Mouse (Mus musculus) lung, postnatal 0 days (tissue): Measurements from ENCODE around the gene Ano4. TPM values are rescaled to one million over a fixed set of nuclear protein-coding genes. Genes with fewer than 3 reads are reported as not detected.

Experiments used
- ATAC-seq: fragments of 200-750 bp; cut with Nextera tagmentation; 2 replicates; pipeline ENCODE4 v1.8.0; 2017; ENCODE audit warnings: moderate library complexity
- DNase-seq: peaks from one replicate; pipeline ENCODE4 v3.0.0-alpha.2; 2016; ENCODE audit warnings: low spot score
- H3K27ac ChIP-seq: fragments of 300-500 bp; sonication (generic); 2 replicates; pipeline ENCODE4 v1.5.1; 2014; ENCODE audit warnings: antibody characterized with exemption, mild to moderate bottlenecking, low read length, mixed read lengths
- H3K27me3 ChIP-seq: fragments of 300-500 bp; sonication (generic); replicated peaks from 2 replicates; pipeline ENCODE4 v1.6.1; 2014; ENCODE audit warnings: low read length, mixed read lengths; ENCODE audit not compliant: insufficient read depth
- H3K36me3 ChIP-seq: fragments of 300-500 bp; sonication (generic); 2 replicates; pipeline ENCODE4 v1.6.1; 2014; ENCODE audit warnings: low read length, mixed read lengths; ENCODE audit not compliant: insufficient read depth
- H3K4me1 ChIP-seq: fragments of 300-500 bp; sonication (generic); 2 replicates; pipeline ENCODE4 v1.6.1; 2014; ENCODE audit warnings: antibody characterized with exemption, low read depth, low read length, mixed read lengths; ENCODE audit not compliant: insufficient read depth
- H3K4me2 ChIP-seq: fragments of 300-500 bp; sonication (generic); replicated peaks from 2 replicates; pipeline ENCODE4 v1.6.1; 2014; ENCODE audit warnings: low read depth, mild to moderate bottlenecking, low read length, moderate library complexity, mixed read lengths
- H3K4me3 ChIP-seq: fragments of 300-500 bp; sonication (generic); 2 replicates; pipeline ENCODE4 v1.5.1; 2014; ENCODE audit warnings: low read depth, low read length
- H3K9ac ChIP-seq: fragments of 300-500 bp; sonication (generic); replicated peaks from 2 replicates; pipeline ENCODE4 v1.6.1; 2014; ENCODE audit warnings: low read depth, mild to moderate bottlenecking
- H3K9me3 ChIP-seq: fragments of 300-500 bp; sonication (generic); 2 replicates; pipeline ENCODE4 v1.6.1; 2016; ENCODE audit warnings: low read length, mixed read lengths
- CTCF ChIP-seq: IDR thresholded peaks from 2 replicates; pipeline ENCODE4 v1.5.1; 2016; ENCODE audit warnings: antibody characterized with exemption, mild to moderate bottlenecking
- EP300 ChIP-seq: IDR thresholded peaks from 2 replicates; pipeline ENCODE4 v1.6.1; 2016; ENCODE audit warnings: antibody characterized with exemption, mild to moderate bottlenecking, control low read depth
- WGBS: fragments of 180-500 bp; shearing (Covaris S2); extraction: QIAGEN DNeasy Blood & Tissue Kit; methylation state at CpG from one replicate; pipeline ENCODE4 v1.1.7; 2014; 5-methylcytosine and 5-hydroxymethylcytosine counted together
- polyA plus RNA-seq: library from polyadenylated mRNA; unstranded; fragments of >200 nt; fragmentation: Nextera tagmentation; extraction: Ambion mirVana; gene quantifications from 2 replicates; pipeline ENCODE4 v1.2.1, GENCODE M21; 2015

Gene Ano4
- polyA plus RNA-seq, 1 experiment from 2014 or later: 0.11 TPM

DNA sequence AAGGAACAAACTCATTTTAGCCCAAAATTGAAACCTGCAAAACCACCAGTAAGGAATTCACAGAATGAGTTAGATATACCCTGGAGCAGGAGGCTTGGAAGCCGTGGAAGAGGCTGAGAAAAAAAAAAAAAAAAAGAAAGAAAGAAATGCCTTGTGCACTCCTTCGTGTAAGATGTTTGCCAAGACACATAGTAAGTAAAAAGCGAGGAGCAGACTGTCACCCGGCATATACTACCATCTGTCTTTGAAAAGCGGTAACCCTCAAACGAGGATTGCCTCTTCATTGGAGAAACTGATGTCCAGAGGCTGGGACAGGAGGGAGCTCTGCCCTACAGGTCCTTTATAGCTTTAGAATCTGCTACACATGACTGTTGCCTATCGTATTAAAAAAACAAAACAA, 150.1 kb downstream of the Ano4 start:
- H3K9me3 ChIP-seq: no peaks in the 10 kb centered on the region
- H3K27ac ChIP-seq: no peak overlapping the region
- H3K4me2 ChIP-seq: no peak overlapping the region
- H3K27me3 ChIP-seq: no peaks in the 10 kb centered on the region
- H3K36me3 ChIP-seq: no peaks in the 10 kb centered on the region
- H3K4me3 ChIP-seq: no peak overlapping the region
- ATAC-seq (no peak), DNase-seq (no peak)
- H3K4me1 ChIP-seq: no peaks in the 10 kb centered on the region
- no peak overlapping the region for H3K9ac ChIP-seq
- TF ChIP-seq CTCF (no peak), EP300 (no peak)
- 74% methylated on average over 7 of the region's 7 CpGs for WGBS

DNA sequence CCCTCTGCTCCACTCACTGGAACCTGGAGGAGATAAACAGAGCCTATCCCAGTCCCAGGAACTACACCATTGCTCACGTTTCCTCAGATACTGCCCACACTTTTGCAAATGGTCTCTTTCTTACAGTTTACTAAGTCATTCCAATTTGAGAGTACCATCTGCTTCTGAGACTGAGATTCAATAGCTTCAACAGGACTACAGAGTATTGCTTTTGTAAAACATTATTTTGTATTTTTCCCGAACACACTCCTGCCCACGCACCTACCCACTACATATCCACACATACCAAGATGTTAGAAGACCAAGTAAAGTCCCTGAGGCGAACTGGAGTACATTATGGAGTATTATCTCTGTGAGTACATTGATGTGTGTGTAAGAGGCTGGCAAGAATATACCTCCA, 166.6 kb downstream of the Ano4 start:
- DNase-seq (no peak), ATAC-seq (no peak)
- Histone ChIP-seq H3K9me3 (no peaks in the 10 kb centered on the region), H3K27ac (no peak overlapping the region), H3K4me2 (no peak overlapping the region), H3K9ac (no peak overlapping the region), H3K4me1 (no peaks in the 10 kb centered on the region), H3K27me3 (no peaks in the 10 kb centered on the region), H3K4me3 (no peak overlapping the region), H3K36me3 (no peaks in the 10 kb centered on the region)
- TF ChIP-seq EP300: no peak
- no peak for TF ChIP-seq CTCF
- WGBS: 72% methylated on average over 4 of the region's 4 CpGs

DNA sequence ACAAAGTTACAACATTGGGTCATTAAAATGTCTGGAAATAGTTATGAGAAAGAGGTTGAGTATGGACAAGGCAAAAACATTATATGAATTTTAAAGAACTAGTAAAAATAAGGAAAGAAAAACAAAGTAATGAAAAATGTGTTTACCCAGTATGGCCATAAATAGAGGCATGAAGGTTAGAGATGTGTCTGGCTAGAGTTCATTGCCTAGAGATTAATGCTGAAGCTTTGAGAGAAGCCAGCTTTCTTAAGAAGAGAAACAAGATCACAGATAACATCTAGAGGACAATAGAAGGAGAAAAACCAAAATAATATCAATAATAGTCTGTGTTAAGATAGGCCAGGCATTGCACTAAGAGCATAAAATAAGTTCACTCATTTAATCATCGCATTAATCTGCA, 180.0 kb downstream of the Ano4 start:
- Histone ChIP-seq H3K4me3 (no peak overlapping the region), H3K36me3 (no peaks in the 10 kb centered on the region), H3K4me2 (no peak overlapping the region), H3K27me3 (no peaks in the 10 kb centered on the region), H3K4me1 (no peaks in the 10 kb centered on the region), H3K9me3 (no peaks in the 10 kb centered on the region), H3K9ac (no peak overlapping the region), H3K27ac (no peak overlapping the region)
- 85% methylated on average over 1 of the region's 1 CpGs for WGBS
- ATAC-seq (no peak), DNase-seq (no peak)
- no peak for TF ChIP-seq CTCF
- TF ChIP-seq EP300: no peak

DNA sequence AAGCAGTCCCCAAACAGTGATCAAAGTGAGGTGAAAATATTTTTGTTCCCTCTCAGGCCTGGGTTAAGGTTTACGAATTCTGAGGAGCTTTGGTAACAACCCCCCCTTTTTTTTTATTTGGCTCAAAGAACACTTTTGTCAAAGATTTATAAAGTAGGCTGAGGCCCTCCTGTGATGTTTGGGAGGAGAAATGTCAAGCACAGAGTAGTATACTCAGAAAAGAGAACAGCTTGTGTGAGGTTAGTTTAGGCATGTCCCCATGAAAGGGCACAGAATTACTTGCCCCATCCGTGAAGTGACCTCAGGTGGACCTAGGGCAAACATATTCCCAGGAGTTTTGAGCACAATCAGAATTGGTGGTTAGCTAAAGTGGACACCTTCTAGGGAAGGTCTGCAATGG, 189.1 kb downstream of the Ano4 start:
- no peaks in the 10 kb centered on the region for H3K9me3 ChIP-seq
- H3K9ac ChIP-seq: no peak overlapping the region
- DNase-seq (no peak), ATAC-seq (no peak)
- H3K4me3 ChIP-seq: no peak overlapping the region
- 37% methylated on average over 2 of the region's 2 CpGs for WGBS
- no peak overlapping the region for H3K4me2 ChIP-seq
- H3K27me3 ChIP-seq: no peaks in the 10 kb centered on the region
- H3K4me1 ChIP-seq: no peaks in the 10 kb centered on the region
- H3K36me3 ChIP-seq: no peaks in the 10 kb centered on the region
- H3K27ac ChIP-seq: no peak overlapping the region
- TF ChIP-seq CTCF (no peak), EP300 (no peak)

DNA sequence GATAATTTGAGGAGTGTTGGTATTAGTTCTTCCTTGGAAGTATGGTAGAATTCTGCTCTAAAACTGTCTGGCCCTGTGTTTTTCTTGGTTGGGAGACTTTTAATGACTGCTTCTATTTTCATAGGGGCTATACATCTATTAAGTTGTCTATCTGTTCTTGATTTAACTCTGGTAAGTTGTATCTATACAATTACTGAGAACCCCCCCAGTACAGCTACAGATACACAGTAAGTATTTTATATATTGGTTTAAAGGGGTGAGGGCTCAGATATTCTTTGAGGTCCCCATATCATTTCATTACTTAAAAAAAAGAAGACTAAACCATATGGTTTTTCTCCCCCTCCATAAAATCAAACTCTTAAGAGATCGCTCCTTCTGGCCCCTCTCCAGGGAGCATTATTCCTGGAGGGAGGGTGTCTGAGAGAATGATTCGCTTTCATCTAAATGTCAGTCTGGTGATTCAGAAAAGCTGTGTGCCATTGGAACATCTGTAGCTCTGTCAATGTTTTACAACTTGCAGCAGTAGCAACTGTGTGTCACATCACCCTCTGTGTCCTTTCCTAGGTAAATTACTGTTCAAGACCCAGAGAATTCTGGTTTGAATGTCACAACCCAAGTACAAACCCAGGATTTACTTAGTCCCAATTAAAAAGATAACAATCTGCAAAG, 189.6 kb downstream of the Ano4 start:
- Histone ChIP-seq H3K27ac (no peak overlapping the region), H3K9ac (no peak overlapping the region), H3K4me3 (no peak overlapping the region), H3K36me3 (no peaks in the 10 kb centered on the region), H3K4me2 (no peak overlapping the region), H3K4me1 (no peaks in the 10 kb centered on the region), H3K27me3 (no peaks in the 10 kb centered on the region), H3K9me3 (no peaks in the 10 kb centered on the region)
- DNase-seq: no peak
- TF ChIP-seq CTCF: no peak
- TF ChIP-seq EP300: no peak
- WGBS: 53% methylated on average over 2 of the region's 2 CpGs
- ATAC-seq: no peak

DNA sequence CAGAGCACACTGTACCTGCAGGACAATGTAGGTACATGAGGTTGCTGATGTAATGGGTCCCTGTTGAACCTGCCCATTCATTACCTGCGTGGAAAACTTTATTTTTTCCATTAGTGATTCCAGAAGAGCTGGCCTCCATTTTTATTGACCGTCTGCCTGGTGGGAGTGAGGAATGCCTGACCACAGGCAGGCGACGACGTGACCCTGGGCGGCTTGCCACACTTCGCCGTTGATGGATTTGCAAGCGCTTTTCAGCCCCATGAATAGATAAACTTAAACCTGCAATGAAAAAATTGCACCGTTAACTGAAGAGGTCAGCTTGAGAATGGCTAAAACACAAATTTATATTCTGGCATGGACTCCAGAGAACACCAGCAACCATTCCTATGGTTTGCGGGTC, 195.4 kb downstream of the Ano4 start:
- H3K4me2 ChIP-seq: no peak overlapping the region
- TF ChIP-seq CTCF (no peak), EP300 (no peak)
- H3K27me3 ChIP-seq: no peaks in the 10 kb centered on the region
- H3K9me3 ChIP-seq: no peaks in the 10 kb centered on the region
- H3K9ac ChIP-seq: no peak overlapping the region
- no peaks in the 10 kb centered on the region for H3K36me3 ChIP-seq
- no peak overlapping the region for H3K4me3 ChIP-seq
- 65% methylated on average over 11 of the region's 11 CpGs for WGBS
- DNase-seq (no peak), ATAC-seq (no peak)
- H3K27ac ChIP-seq: no peak overlapping the region
- no peaks in the 10 kb centered on the region for H3K4me1 ChIP-seq

DNA sequence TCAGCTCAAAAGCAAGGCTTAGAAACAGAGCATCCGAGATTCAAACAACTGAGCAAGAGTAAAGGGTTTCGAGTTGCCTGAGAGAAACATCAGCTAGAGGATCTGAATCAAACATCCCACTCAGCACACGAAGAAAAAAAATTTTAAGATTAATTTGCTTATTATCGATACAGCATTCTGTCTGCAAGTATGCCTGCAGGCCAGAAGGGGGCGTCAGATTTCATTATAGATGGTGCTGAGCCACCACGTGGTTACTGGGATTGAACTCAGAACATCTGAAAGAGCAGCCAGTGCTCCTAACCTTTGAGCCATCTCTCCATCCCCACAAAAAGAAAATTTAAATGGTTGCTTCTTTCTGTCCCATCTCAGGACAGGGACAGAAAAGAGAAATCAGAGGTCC, 223.2 kb downstream of the Ano4 start:
- no peaks in the 10 kb centered on the region for H3K4me1 ChIP-seq
- no peaks in the 10 kb centered on the region for H3K9me3 ChIP-seq
- H3K4me3 ChIP-seq: no peak overlapping the region
- no peak overlapping the region for H3K9ac ChIP-seq
- H3K27me3 ChIP-seq: no peaks in the 10 kb centered on the region
- H3K36me3 ChIP-seq: no peaks in the 10 kb centered on the region
- DNase-seq (no peak), ATAC-seq (no peak)
- TF ChIP-seq CTCF: no peak
- TF ChIP-seq EP300: no peak
- H3K4me2 ChIP-seq: no peak overlapping the region
- 51% methylated on average over 6 of the region's 6 CpGs for WGBS
- H3K27ac ChIP-seq: no peak overlapping the region
